Mouse (Mus musculus) heart, embryonic 16.5 days (tissue): ENCODE measurements around the gene Nipbl. TPM values are rescaled to one million over a fixed set of nuclear protein-coding genes. Genes with fewer than 3 reads are reported as not detected.

Experiments used
- ATAC-seq: fragments of 200-750 bp; cut with Nextera tagmentation; replicated peaks from 2 replicates; pipeline ENCODE4 v1.8.0; 2017; ENCODE audit warnings: moderate number of reproducible peaks; ENCODE audit not compliant: insufficient read depth, low FRiP score; ENCODE audit errors: extremely low read depth
- H3K27ac ChIP-seq: fragments of 300-500 bp; sonication (generic); 2 replicates; pipeline ENCODE4 v1.5.1; 2014; ENCODE audit warnings: mild to moderate bottlenecking, low read length, control low read depth, moderate library complexity
- H3K27me3 ChIP-seq: fragments of 300-500 bp; sonication (generic); 2 replicates; pipeline ENCODE4 v1.6.1; 2014; ENCODE audit warnings: low read length, mixed read lengths; ENCODE audit not compliant: control insufficient read depth, insufficient read depth
- H3K36me3 ChIP-seq: fragments of 300-500 bp; sonication (generic); 2 replicates; pipeline ENCODE4 v1.6.1; 2014; ENCODE audit not compliant: control insufficient read depth, insufficient read depth
- H3K4me1 ChIP-seq: fragments of 300-500 bp; sonication (generic); 2 replicates; pipeline ENCODE4 v1.6.1; 2014; ENCODE audit warnings: low read length, mixed read lengths; ENCODE audit not compliant: control insufficient read depth, insufficient read depth
- H3K4me2 ChIP-seq: fragments of 300-500 bp; sonication (generic); 2 replicates; pipeline ENCODE4 v1.6.1; 2014; ENCODE audit warnings: low read depth, mild to moderate bottlenecking, control low read depth, low read length
- H3K4me3 ChIP-seq: fragments of 300-500 bp; sonication (generic); 2 replicates; pipeline ENCODE4 v1.5.1; 2014; ENCODE audit warnings: mild to moderate bottlenecking, control low read depth, low read length
- H3K9ac ChIP-seq: fragments of 300-500 bp; sonication (generic); 2 replicates; pipeline ENCODE4 v1.6.1; 2014; ENCODE audit warnings: low read length, control low read depth
- H3K9me3 ChIP-seq: fragments of 300-500 bp; sonication (generic); replicated peaks from 2 replicates; pipeline ENCODE4 v1.6.1; 2016; ENCODE audit warnings: low read length; ENCODE audit not compliant: control insufficient read depth
- WGBS: fragments of 180-500 bp; shearing (Covaris S2); extraction: QIAGEN DNeasy Blood & Tissue Kit; methylation state at CpG from one replicate; pipeline ENCODE4 v1.1.7; 2014; 5-methylcytosine and 5-hydroxymethylcytosine counted together
- polyA plus RNA-seq: library from polyadenylated mRNA; unstranded; fragments of >200 nt; fragmentation: Nextera tagmentation; extraction: Ambion mirVana; gene quantifications from 2 replicates; pipeline ENCODE4 v1.2.1, GENCODE M21; 2015

Nipbl gene
- polyA plus RNA-seq, 1 experiment from 2014 or later, result 10.7 TPM

GRCm38 (mm10) chr15:8406219-8406618 is 38.0 kb downstream of the Nipbl start:
- ATAC-seq, result no peak
- 94% methylated on average over 2 of the region's 2 CpGs for WGBS
- Histone ChIP-seq H3K27ac (no peak overlapping the region), H3K4me3 (no peak overlapping the region), H3K9me3 (no peaks in the 10 kb centered on the region), H3K36me3 (no peaks in the 10 kb centered on the region), H3K4me1 (peaks cover 3% of the 10 kb centered on the region; the same call in 1 of the 2 replicates), H3K27me3 (no peaks in the 10 kb centered on the region), H3K4me2 (no peak overlapping the region), H3K9ac (no peak overlapping the region)

DNA sequence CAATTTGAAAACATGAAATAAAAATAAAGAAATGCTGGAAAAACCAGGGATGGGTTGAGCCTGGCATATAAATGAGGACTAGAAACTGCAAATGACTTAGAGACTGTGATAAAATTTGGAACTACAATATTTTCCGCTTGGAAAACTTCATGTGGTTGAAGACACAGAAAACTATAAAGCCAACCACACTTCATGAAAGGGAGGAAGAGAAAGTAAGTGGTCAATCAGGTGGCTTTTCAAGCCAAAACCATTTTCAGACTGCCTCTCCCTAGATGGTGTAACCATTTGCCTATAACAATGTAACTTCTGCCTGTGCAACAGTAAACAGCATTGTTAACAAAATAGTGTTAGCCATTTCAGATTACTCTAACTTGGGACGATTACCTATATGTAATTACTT is 41.7 kb downstream of the Nipbl start:
- no peaks in the 10 kb centered on the region for H3K36me3 ChIP-seq
- 92% methylated on average over 2 of the region's 2 CpGs for WGBS
- H3K4me1 ChIP-seq, result no peaks in the 10 kb centered on the region
- no peak for ATAC-seq
- H3K4me2 ChIP-seq, result no peak overlapping the region
- H3K27me3 ChIP-seq, result no peaks in the 10 kb centered on the region
- H3K27ac ChIP-seq, result no peak overlapping the region
- H3K9me3 ChIP-seq, result no peaks in the 10 kb centered on the region
- H3K4me3 ChIP-seq, result no peak overlapping the region
- H3K9ac ChIP-seq, result no peak overlapping the region

- Histone ChIP-seq H3K9ac (no peak overlapping the region), H3K4me3 (no peak overlapping the region), H3K4me2 (no peak overlapping the region), H3K27me3 (no peaks in the 10 kb centered on the region), H3K36me3 (no peaks in the 10 kb centered on the region), H3K27ac (no peak overlapping the region), H3K4me1 (no peaks in the 10 kb centered on the region), H3K9me3 (no peaks in the 10 kb centered on the region)
- WGBS, result 92% methylated on average over 2 of the region's 2 CpGs
- no peak for ATAC-seq
These were observed 42.7 kb downstream of the Nipbl start for GRCm38 (mm10) chr15:8401536-8401935.

- H3K4me2 ChIP-seq, result no peak overlapping the region
- no peaks in the 10 kb centered on the region for H3K27me3 ChIP-seq
- ATAC-seq, result no peak
- 68% methylated on average over 3 of the region's 3 CpGs for WGBS
- H3K4me3 ChIP-seq, result no peak overlapping the region
- H3K9ac ChIP-seq, result no peak overlapping the region
- no peaks in the 10 kb centered on the region for H3K36me3 ChIP-seq
- no peak overlapping the region for H3K27ac ChIP-seq
- H3K4me1 ChIP-seq, result no peaks in the 10 kb centered on the region
- H3K9me3 ChIP-seq, result no peaks in the 10 kb centered on the region
These were observed 52.5 kb downstream of the Nipbl start for GRCm38 (mm10) chr15:8391764-8392163.

- ATAC-seq, result no peak
- no peaks in the 10 kb centered on the region for H3K36me3 ChIP-seq
- H3K27me3 ChIP-seq, result no peaks in the 10 kb centered on the region
- H3K4me2 ChIP-seq, result no peak overlapping the region
- H3K9ac ChIP-seq, result no peak overlapping the region
- H3K27ac ChIP-seq, result no peak overlapping the region
- no peaks in the 10 kb centered on the region for H3K9me3 ChIP-seq
- WGBS, result 54% methylated on average over 3 of the region's 3 CpGs
- H3K4me1 ChIP-seq, result no peaks in the 10 kb centered on the region
- H3K4me3 ChIP-seq, result no peak overlapping the region
These were observed 62.0 kb downstream of the Nipbl start for GRCm38 (mm10) chr15:8382213-8382612.

DNA sequence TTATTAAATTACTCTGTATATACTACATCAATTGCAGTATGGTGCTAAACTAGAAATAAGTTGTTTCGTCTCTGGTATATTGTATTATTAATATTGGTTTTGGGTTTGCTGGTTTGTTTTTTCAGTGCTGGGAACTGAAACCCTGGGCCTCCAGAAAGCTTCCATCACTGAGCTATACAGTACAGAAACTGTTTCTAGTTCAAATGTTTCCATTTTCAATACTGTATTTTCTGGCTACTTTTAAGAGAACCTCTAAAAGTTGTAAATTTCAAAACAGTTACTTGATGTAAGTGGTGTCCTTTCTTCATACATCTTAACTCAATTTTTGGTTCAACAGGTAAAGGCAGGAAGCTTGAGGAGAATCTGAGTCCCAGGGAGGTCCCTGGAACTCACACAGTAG is 68.6 kb downstream of the Nipbl start:
- no peak overlapping the region for H3K9ac ChIP-seq
- peaks cover 10% of the 10 kb centered on the region for H3K36me3 ChIP-seq
- 96% methylated on average over 1 of the region's 1 CpGs for WGBS

GRCm38 (mm10) chr15:8374724-8375123 is 69.5 kb downstream of the Nipbl start:
- no peak for ATAC-seq
- Histone ChIP-seq H3K4me2 (no peak overlapping the region), H3K9ac (no peak overlapping the region), H3K9me3 (no peaks in the 10 kb centered on the region), H3K4me3 (no peak overlapping the region), H3K27me3 (no peaks in the 10 kb centered on the region), H3K4me1 (no peaks in the 10 kb centered on the region), H3K36me3 (peaks cover 14% of the 10 kb centered on the region), H3K27ac (no peak overlapping the region)
- WGBS, result 65% methylated on average over 3 of the region's 3 CpGs

More for the DNA sequence above, 68.6 kb downstream of the Nipbl start:
- Histone ChIP-seq H3K27me3 (no peaks in the 10 kb centered on the region), H3K4me1 (no peaks in the 10 kb centered on the region), H3K4me3 (no peak overlapping the region), H3K27ac (no peak overlapping the region), H3K9me3 (no peaks in the 10 kb centered on the region), H3K4me2 (no peak overlapping the region)
- ATAC-seq, result no peak

DNA sequence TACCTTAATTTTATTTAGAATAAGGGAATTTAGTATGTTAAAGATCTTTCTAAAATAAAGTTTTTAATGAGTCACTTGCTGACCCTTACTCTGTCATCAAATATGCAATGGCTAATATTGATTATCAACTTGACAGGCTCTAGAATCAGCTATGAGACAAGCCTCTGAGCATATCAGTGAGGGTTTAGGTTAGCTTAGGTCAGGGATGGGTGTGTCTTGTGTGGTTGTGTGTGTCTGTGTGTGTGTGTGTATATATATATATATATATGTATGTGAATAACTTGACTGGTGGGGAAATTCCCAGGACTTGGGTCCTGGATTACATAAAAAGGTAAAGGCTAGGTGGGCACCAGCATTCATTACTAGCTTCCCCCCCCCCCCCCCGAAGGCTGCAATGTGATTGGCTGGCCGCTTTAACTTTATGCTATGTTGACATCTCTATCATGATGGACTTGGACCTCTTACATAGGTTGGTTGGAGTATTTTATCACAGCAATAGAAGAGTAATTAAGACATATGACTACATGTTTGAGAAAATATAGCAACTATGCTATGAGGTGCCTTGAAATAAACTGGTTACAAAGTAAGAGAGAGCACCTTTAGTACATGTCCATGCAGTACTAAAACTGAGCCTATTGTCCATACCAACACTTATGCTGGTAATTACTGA is 97.0 kb downstream of the Nipbl start:
- Histone ChIP-seq H3K27ac (no peak overlapping the region), H3K4me1 (no peaks in the 10 kb centered on the region), H3K36me3 (peaks cover 20% of the 10 kb centered on the region), H3K4me2 (no peak overlapping the region), H3K27me3 (no peaks in the 10 kb centered on the region), H3K9me3 (no peaks in the 10 kb centered on the region), H3K4me3 (no peak overlapping the region), H3K9ac (no peak overlapping the region)
- no peak for ATAC-seq
- 95% methylated on average over 2 of the region's 2 CpGs for WGBS

- H3K36me3 ChIP-seq, result peaks cover 22% of the 10 kb centered on the region
- H3K27me3 ChIP-seq, result no peaks in the 10 kb centered on the region
- 87% methylated on average over 4 of the region's 4 CpGs for WGBS
These were observed 103.7 kb downstream of the Nipbl start for GRCm38 (mm10) chr15:8340596-8340995.

More at GRCm38 (mm10) chr15:8340596-8340995, 103.7 kb downstream of the Nipbl start:
- Histone ChIP-seq H3K9ac (no peak overlapping the region), H3K9me3 (no peaks in the 10 kb centered on the region), H3K4me1 (no peaks in the 10 kb centered on the region), H3K4me2 (no peak overlapping the region), H3K27ac (no peak overlapping the region), H3K4me3 (no peak overlapping the region)
- no peak for ATAC-seq
